Mouse (Mus musculus) heart, postnatal 0 days (tissue): ENCODE data around the gene Ntng1.

Experiments used
- CTCF ChIP-seq: IDR thresholded peaks from 2 replicates; pipeline ENCODE4 v1.5.1; 2016; ENCODE audit warnings: antibody characterized with exemption, control low read depth, low read depth
- EP300 ChIP-seq: IDR thresholded peaks from 2 replicates; pipeline ENCODE4 v1.6.1; 2016; ENCODE audit warnings: antibody characterized with exemption, low read depth

DNA sequence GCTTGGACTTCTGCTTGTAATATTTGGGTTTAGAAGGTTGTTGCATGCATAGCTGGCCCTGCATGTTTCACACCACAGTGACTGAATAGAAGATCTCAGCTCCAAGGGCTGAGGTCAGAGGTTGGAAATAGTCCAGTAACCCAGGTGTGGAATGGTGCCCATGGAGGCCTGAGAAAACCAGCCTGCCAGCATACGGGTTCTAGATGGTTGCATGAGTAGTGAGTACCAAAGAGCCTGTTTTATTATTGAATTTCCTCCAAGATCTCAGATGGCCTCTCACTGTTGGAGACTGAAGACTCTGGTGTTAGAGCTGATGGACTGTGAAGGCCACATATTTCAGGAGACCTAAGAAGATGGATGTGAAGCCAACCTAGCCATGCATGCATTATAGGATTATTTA, 285.5 kb downstream of the Ntng1 start:
- no peak for TF ChIP-seq EP300
- no peak for TF ChIP-seq CTCF
